Mouse (Mus musculus) neural tube, embryonic 12.5 days (tissue): ENCODE data around the gene Havcr2. TPM values are rescaled to one million over a fixed set of nuclear protein-coding genes. Genes with fewer than 3 reads are reported as not detected.

Experiments
- ATAC-seq: fragments of 200-750 bp; cut with Nextera tagmentation; 2 replicates; pipeline ENCODE4 v1.8.0; 2017; ENCODE audit warnings: low read depth, mild to moderate bottlenecking, moderate TSS enrichment, moderate library complexity; ENCODE audit not compliant: low FRiP score
- H3K27ac ChIP-seq: fragments of 300-500 bp; sonication (generic); 2 replicates; pipeline ENCODE4 v1.5.1; 2016
- H3K27me3 ChIP-seq: fragments of 300-500 bp; sonication (generic); replicated peaks from 2 replicates; pipeline ENCODE4 v1.6.1; 2016; ENCODE audit warnings: mild to moderate bottlenecking
- H3K36me3 ChIP-seq: fragments of 300-500 bp; sonication (generic); 2 replicates; pipeline ENCODE4 v1.6.1; 2016; ENCODE audit warnings: mild to moderate bottlenecking
- H3K4me1 ChIP-seq: fragments of 300-500 bp; sonication (generic); 2 replicates; pipeline ENCODE4 v1.6.1; 2016
- H3K4me2 ChIP-seq: fragments of 300-500 bp; sonication (generic); replicated peaks from 2 replicates; pipeline ENCODE4 v1.6.1; 2016; ENCODE audit warnings: mild to moderate bottlenecking
- H3K4me3 ChIP-seq: fragments of 300-500 bp; sonication (generic); 2 replicates; pipeline ENCODE4 v1.5.1; 2016
- H3K9ac ChIP-seq: fragments of 300-500 bp; sonication (generic); 2 replicates; pipeline ENCODE4 v1.6.1; 2016; ENCODE audit warnings: mild to moderate bottlenecking
- H3K9me3 ChIP-seq: fragments of 300-500 bp; sonication (generic); 2 replicates; pipeline ENCODE4 v1.6.1; 2016; ENCODE audit warnings: mild to moderate bottlenecking
- WGBS: fragments of 180-500 bp; shearing (Covaris S2); methylation state at CpG from one replicate; pipeline ENCODE4 v1.1.7; 2016; 5-methylcytosine and 5-hydroxymethylcytosine counted together
- polyA plus RNA-seq: library from polyadenylated mRNA; unstranded; fragments of >200 nt; fragmentation: Nextera tagmentation; extraction: Ambion mirVana; gene quantifications from 2 replicates; pipeline ENCODE4 v1.2.1, GENCODE M21; 2016

Havcr2 gene
- polyA plus RNA-seq, 1 experiment from 2014 or later: 0.11 TPM

GRCm38 (mm10) chr11:46437459-46438000, 17.2 kb upstream of the Havcr2 start:
- H3K27me3 ChIP-seq: no peaks in the 10 kb centered on the region
- H3K4me1 ChIP-seq: peaks cover 8% of the 10 kb centered on the region
- H3K27ac ChIP-seq: no peak overlapping the region
- no peaks in the 10 kb centered on the region for H3K9me3 ChIP-seq
- H3K9ac ChIP-seq: peak overlapping the region; percentile 92
- peaks cover 16% of the 10 kb centered on the region; the same call in 1 of the 2 replicates for H3K36me3 ChIP-seq
- 2% methylated on average over 23 of the region's 23 CpGs for WGBS
- H3K4me3 ChIP-seq: peak overlapping the region; percentile 91
- peak; percentile 46 for ATAC-seq
- H3K4me2 ChIP-seq: peak overlapping the region; percentile 81

DNA sequence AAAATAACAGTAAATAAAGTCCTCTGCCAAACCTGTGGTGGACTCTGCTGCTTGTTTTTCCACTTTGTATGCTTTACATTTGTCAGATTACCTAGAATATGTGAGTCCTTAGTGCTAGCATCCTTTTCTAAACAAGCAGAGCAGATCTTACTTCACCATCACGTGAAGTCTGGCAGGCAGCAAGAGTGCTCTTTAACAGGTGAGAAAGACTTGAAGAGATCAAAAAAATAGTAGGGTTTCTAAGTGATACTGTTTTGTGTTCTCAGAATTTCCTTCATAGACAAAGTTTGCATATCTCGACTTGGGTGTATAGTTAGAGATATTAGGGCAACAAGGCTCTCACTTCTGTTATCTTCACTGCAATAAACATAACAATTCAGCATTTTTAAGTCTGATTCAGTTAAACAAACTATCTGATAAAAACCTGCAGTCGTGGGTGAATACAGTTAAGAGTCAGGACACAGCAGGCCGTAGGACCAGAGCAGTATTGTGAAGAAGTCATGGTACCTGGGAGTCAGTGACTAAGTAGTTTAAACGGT, 15.7 kb upstream of the Havcr2 start:
- Histone ChIP-seq H3K9ac (no peak overlapping the region), H3K36me3 (peaks cover 20% of the 10 kb centered on the region; the same call in 1 of the 2 replicates), H3K4me2 (no peak overlapping the region), H3K9me3 (no peaks in the 10 kb centered on the region), H3K27ac (no peak overlapping the region), H3K4me1 (peaks cover 8% of the 10 kb centered on the region), H3K4me3 (no peak overlapping the region), H3K27me3 (no peaks in the 10 kb centered on the region)
- no peak for ATAC-seq
- 93% methylated on average over 5 of the region's 5 CpGs for WGBS

DNA sequence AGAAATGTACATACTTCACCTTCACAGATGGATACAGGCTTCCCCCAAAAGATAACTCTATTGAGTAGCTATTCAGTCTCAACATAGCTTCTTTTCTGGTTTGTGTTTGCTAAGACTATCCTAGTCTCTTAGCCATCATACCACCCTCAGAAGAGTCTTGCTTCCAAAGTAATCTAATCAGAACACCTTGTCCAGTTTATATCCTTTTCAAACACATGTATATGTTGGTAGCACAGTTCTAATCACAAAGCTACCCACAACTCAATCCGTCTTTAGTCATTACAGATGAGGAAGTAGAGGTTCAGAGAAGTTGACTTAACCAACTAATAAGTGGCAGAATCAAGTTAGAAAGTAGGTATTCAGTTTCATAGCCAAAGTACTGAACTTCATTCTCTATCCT, 13.0 kb upstream of the Havcr2 start:
- Histone ChIP-seq H3K4me3 (no peak overlapping the region), H3K9ac (no peak overlapping the region), H3K9me3 (no peaks in the 10 kb centered on the region), H3K36me3 (peaks cover 20% of the 10 kb centered on the region; the same call in 1 of the 2 replicates), H3K4me2 (no peak overlapping the region), H3K27ac (no peak overlapping the region), H3K4me1 (peaks cover 5% of the 10 kb centered on the region), H3K27me3 (no peaks in the 10 kb centered on the region)
- WGBS: 94% methylated on average over 1 of the region's 1 CpGs
- ATAC-seq: no peak

DNA sequence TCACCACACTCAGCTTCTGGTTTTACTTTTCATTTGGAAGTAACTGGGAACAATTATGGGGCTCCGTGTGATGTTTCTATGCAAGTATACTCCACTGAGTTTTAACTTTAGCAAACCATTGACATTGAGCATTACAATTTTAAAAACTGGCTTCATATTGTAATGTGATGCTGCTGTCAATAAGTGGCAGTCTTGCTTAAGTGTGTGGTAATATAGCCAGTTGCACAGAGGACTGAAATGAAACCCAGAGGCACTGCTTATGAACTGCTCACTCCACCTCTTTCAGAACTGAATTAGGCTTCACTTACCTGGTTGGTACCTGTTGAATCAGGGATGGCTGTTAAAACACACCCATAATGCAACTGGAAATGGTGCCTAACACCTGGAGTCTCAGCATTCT, 11.6 kb upstream of the Havcr2 start:
- Histone ChIP-seq H3K9me3 (no peaks in the 10 kb centered on the region), H3K36me3 (peaks cover 20% of the 10 kb centered on the region; the same call in 1 of the 2 replicates), H3K4me3 (no peak overlapping the region), H3K9ac (no peak overlapping the region), H3K4me2 (no peak overlapping the region), H3K4me1 (no peaks in the 10 kb centered on the region), H3K27me3 (no peaks in the 10 kb centered on the region), H3K27ac (no peak overlapping the region)
- ATAC-seq: no peak
- 94% methylated on average over 1 of the region's 1 CpGs for WGBS

DNA sequence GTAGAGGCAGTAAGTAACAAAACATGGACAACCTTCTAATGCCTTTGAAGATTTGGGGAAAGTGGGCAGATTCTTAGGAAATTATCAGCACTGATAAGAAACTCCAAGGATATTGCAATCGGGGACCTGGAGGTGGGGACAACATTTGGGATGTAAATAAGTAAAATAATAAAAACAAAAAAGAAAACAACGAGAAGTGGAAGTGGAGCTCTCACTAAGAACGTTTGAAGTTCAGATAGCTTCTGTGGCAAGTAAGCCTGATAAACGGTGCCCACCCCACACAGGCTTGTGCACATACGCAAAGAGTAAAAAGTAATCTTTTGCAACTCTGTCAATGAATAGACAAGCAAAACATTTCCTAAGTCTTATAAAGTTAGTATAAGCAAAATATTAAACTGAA, 10.8 kb upstream of the Havcr2 start:
- no peaks in the 10 kb centered on the region for H3K27me3 ChIP-seq
- no peak overlapping the region for H3K9ac ChIP-seq
- H3K4me1 ChIP-seq: no peaks in the 10 kb centered on the region
- H3K4me3 ChIP-seq: no peak overlapping the region
- H3K9me3 ChIP-seq: no peaks in the 10 kb centered on the region
- peaks cover 20% of the 10 kb centered on the region; the same call in 1 of the 2 replicates for H3K36me3 ChIP-seq
- H3K27ac ChIP-seq: no peak overlapping the region
- ATAC-seq: no peak
- WGBS: 95% methylated on average over 5 of the region's 5 CpGs
- H3K4me2 ChIP-seq: no peak overlapping the region

DNA sequence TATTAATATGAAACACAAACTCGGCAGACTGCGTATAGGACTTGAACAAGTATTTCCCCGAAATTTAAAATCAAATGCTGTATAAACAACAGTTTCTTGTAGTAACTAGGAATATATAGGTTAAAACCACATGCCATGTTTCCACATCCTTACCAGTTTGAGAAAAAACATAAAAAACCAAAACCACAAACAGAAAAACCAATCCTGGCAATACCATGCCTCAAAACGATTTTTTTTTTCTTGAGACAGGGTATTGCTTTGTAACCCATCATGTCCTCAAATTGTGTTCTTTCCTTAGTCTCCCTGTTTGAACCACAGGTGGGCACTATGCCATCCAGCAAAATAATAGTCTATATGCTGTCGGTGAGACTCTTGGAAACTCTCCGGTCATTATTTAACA, 8.6 kb upstream of the Havcr2 start:
- 90% methylated on average over 6 of the region's 6 CpGs for WGBS
- no peak overlapping the region for H3K27ac ChIP-seq
- H3K27me3 ChIP-seq: no peaks in the 10 kb centered on the region
- no peaks in the 10 kb centered on the region for H3K4me1 ChIP-seq
- no peak overlapping the region for H3K4me2 ChIP-seq
- H3K4me3 ChIP-seq: no peak overlapping the region
- H3K9me3 ChIP-seq: no peaks in the 10 kb centered on the region
- peaks cover 12% of the 10 kb centered on the region; the same call in 1 of the 2 replicates for H3K36me3 ChIP-seq
- ATAC-seq: no peak
- no peak overlapping the region for H3K9ac ChIP-seq

GRCm38 (mm10) chr11:46447644-46448484, 6.9 kb upstream of the Havcr2 start:
- no peak overlapping the region for H3K9ac ChIP-seq
- WGBS: 82% methylated on average over 13 of the region's 13 CpGs
- no peaks in the 10 kb centered on the region for H3K4me1 ChIP-seq
- H3K9me3 ChIP-seq: no peaks in the 10 kb centered on the region
- no peak for ATAC-seq
- H3K27ac ChIP-seq: no peak overlapping the region
- H3K4me3 ChIP-seq: no peak overlapping the region
- no peaks in the 10 kb centered on the region for H3K27me3 ChIP-seq
- no peak overlapping the region for H3K4me2 ChIP-seq
- H3K36me3 ChIP-seq: 0 out of 2 replicates have a peak, but pooled peaks cover 4% of the 10 kb centered on the region

- H3K9ac ChIP-seq: no peak overlapping the region
- H3K4me1 ChIP-seq: no peaks in the 10 kb centered on the region
- H3K4me3 ChIP-seq: no peak overlapping the region
- H3K36me3 ChIP-seq: no peaks in the 10 kb centered on the region
- no peak overlapping the region for H3K4me2 ChIP-seq
- H3K27ac ChIP-seq: no peak overlapping the region
- WGBS: 86% methylated on average over 11 of the region's 11 CpGs
- no peaks in the 10 kb centered on the region for H3K27me3 ChIP-seq
- no peak for ATAC-seq
- H3K9me3 ChIP-seq: no peaks in the 10 kb centered on the region
These were observed 5.2 kb upstream of the Havcr2 start for GRCm38 (mm10) chr11:46449461-46450080.

GRCm38 (mm10) chr11:46459960-46460359, 5.2 kb downstream of the Havcr2 start:
- Histone ChIP-seq H3K4me3 (no peak overlapping the region), H3K27me3 (no peaks in the 10 kb centered on the region), H3K9me3 (no peaks in the 10 kb centered on the region), H3K27ac (no peak overlapping the region), H3K4me2 (no peak overlapping the region), H3K36me3 (no peaks in the 10 kb centered on the region), H3K4me1 (no peaks in the 10 kb centered on the region), H3K9ac (no peak overlapping the region)
- 87% methylated on average over 3 of the region's 3 CpGs for WGBS
- ATAC-seq: no peak

DNA sequence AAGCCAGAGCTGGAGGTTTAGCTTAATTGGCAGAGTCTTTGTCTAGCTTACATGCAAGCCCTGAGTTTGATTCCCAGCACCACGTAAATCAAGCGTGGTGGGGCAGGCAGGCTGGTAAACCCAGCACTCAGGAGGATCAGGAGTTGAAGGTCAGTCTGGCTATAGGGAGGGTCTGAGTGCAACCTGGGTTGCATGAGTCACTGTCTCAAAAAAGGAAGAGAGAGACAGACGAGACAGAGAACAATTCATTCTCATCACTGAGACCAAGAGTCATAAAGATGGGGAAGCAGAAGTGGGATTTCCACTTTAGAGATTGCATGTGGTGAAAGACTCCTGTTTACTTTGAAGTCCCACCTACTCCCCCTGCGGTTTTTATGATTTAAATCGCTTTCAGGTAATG, 6.6 kb downstream of the Havcr2 start:
- Histone ChIP-seq H3K27me3 (no peaks in the 10 kb centered on the region), H3K4me2 (no peak overlapping the region), H3K4me1 (no peaks in the 10 kb centered on the region), H3K36me3 (no peaks in the 10 kb centered on the region), H3K9ac (no peak overlapping the region), H3K4me3 (no peak overlapping the region), H3K27ac (no peak overlapping the region), H3K9me3 (no peaks in the 10 kb centered on the region)
- 75% methylated on average over 5 of the region's 5 CpGs for WGBS
- no peak for ATAC-seq

GRCm38 (mm10) chr11:46461931-46462330, 7.2 kb downstream of the Havcr2 start:
- Histone ChIP-seq H3K27me3 (no peaks in the 10 kb centered on the region), H3K9ac (no peak overlapping the region), H3K36me3 (no peaks in the 10 kb centered on the region), H3K4me1 (no peaks in the 10 kb centered on the region), H3K27ac (no peak overlapping the region), H3K4me2 (no peak overlapping the region), H3K4me3 (no peak overlapping the region), H3K9me3 (no peaks in the 10 kb centered on the region)
- ATAC-seq: no peak
- 78% methylated on average over 5 of the region's 5 CpGs for WGBS

DNA sequence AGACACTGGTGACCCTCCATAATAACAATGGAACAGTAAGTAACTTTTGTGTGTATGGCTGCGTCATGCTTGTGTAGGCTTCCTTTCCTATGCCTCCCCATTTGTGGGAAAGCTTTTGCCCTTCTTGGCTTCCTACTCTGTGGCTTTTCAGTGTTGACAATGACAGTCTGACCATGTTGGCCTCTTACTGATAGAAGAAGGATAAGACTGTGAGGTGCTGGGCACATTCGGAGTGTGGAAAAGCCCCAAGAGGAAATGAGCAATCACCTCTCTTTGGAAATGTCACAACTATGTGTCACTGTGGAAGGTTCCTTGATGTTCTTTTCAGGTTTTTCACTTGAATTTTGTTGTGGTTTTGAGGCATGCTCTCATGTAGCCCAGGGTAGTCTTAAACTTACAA, 12.1 kb downstream of the Havcr2 start:
- H3K9ac ChIP-seq: no peak overlapping the region
- 94% methylated on average over 2 of the region's 2 CpGs for whole genome bisulfite sequencing
- no peaks in the 10 kb centered on the region for H3K4me1 ChIP-seq
- no peak for ATAC-seq
- H3K9me3 ChIP-seq: no peaks in the 10 kb centered on the region
- H3K4me2 ChIP-seq: no peak overlapping the region
- H3K27me3 ChIP-seq: no peaks in the 10 kb centered on the region
- no peak overlapping the region for H3K4me3 ChIP-seq
- no peaks in the 10 kb centered on the region for H3K36me3 ChIP-seq
- no peak overlapping the region for H3K27ac ChIP-seq
